Mouse (Mus musculus) heart, postnatal 0 days (tissue): Measurements from ENCODE around the gene Olfr473.

Source experiments
- CTCF ChIP-seq: IDR thresholded peaks from 2 replicates; pipeline ENCODE4 v1.5.1; 2016; ENCODE audit warnings: antibody characterized with exemption, control low read depth, low read depth
- EP300 ChIP-seq: IDR thresholded peaks from 2 replicates; pipeline ENCODE4 v1.6.1; 2016; ENCODE audit warnings: antibody characterized with exemption, low read depth

- TF ChIP-seq CTCF (no peak), EP300 (no peak)
Measured at GRCm38 (mm10) chr7:107930146-107930545, at the start of gene Olfr473.
